Mouse (Mus musculus) thymus, postnatal 10 days (tissue): ENCODE results near the gene Ensa.

Experiments used
- DNase-seq, 2 experiments: peaks; one replicate each; pipeline ENCODE4 v3.0.0; 2021; ENCODE audit warnings: low spot score in 2 of 2

Ensa gene

DNA sequence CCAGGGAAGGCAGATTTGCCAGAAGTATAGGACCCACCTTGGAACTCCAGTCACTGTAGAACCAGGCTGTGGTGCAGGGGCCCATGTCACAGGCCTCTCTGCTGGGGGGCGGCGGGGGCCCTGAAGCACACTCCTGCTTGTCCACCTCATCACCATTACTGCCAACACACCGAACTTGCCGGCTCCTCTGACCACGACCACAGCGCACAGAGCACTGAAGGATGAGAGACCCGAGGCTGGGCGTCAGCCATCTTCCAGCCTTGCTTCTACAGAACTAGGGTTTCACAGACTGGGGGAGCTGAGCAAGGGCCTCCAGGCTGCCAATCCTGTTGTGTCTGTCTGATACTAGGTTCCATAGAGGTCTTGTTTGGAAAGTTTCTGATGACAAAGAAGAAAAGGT, 54.8 kb downstream of the Ensa start:
- DNase-seq: no peak

DNA sequence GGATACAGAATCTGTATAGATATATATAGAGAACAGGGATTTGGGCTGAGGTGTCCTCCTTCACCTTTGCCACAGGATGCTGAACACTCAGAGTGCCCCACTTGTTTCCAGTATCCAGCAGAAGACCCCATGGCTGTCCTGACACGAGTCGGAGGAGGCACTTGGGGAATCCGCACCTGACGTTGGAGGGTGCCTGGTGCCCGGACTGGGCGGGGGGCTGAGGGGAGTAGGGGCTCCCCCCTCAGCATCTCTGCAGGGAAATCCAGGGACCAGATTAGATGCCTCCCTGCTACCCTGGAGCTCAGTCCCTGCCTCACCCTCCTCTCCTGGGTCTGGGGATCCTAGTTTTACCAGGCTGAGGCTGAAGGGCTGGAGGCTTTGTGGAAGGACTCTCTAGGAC, 55.9 kb downstream of the Ensa start:
- no peak for DNase-seq

GRCm38 (mm10) chr3:95681365-95681764, 56.6 kb downstream of the Ensa start:
- DNase-seq: no peak
